Mouse (Mus musculus) CD4-positive helper T cell, adult 2 months (primary cell): ENCODE data around the gene Ahnak.
"Not testable (repeated sequence)": the region's sequence is repeated elsewhere in the genome, so short reads cannot be mapped to it uniquely, and the experiment has no call there.

Experiments
- DNase-seq: peaks from one replicate; pipeline ENCODE4 v3.0.0-alpha.2; 2012; ENCODE audit warnings: low read depth, missing footprints, low spot score

Gene Ahnak

GRCm38 (mm10) chr19:8972491-8972890 is 16.6 kb upstream of the Ahnak start:
- DNase-seq: not testable (repeated sequence)

- DNase-seq: no peak
Measured at GRCm38 (mm10) chr19:8974638-8975037, 14.4 kb upstream of the Ahnak start.

GRCm38 (mm10) chr19:8975491-8975890 is 13.6 kb upstream of the Ahnak start:
- no peak for DNase-seq

GRCm38 (mm10) chr19:8976535-8976934 is 12.5 kb upstream of the Ahnak start:
- peak; percentile 77 for DNase-seq

- peak; percentile 37 for DNase-seq
Measured at GRCm38 (mm10) chr19:8980771-8981170, 8.3 kb upstream of the Ahnak start.

- no peak for DNase-seq
Measured at GRCm38 (mm10) chr19:8981450-8982168, 7.5 kb upstream of the Ahnak start.

- no peak for DNase-seq
Measured at GRCm38 (mm10) chr19:8982303-8983149, 6.6 kb upstream of the Ahnak start.

GRCm38 (mm10) chr19:8983150-8983650 is 5.9 kb upstream of the Ahnak start:
- peak; percentile 33 for DNase-seq

GRCm38 (mm10) chr19:8984255-8984868 is 4.7 kb upstream of the Ahnak start:
- DNase-seq: peak; percentile 99

GRCm38 (mm10) chr19:8985891-8986290 is 3.2 kb upstream of the Ahnak start:
- DNase-seq: no peak

- DNase-seq: no peak
Measured at GRCm38 (mm10) chr19:8987816-8988215, 1.3 kb upstream of the Ahnak start.

- DNase-seq: no peak
Measured at GRCm38 (mm10) chr19:8988346-8989065, 578 bp upstream of the Ahnak start.

GRCm38 (mm10) chr19:8989567-8990431 is 715 bp downstream of the Ahnak start:
- peak; percentile 77 for DNase-seq

GRCm38 (mm10) chr19:8990432-8991102 is 1.5 kb downstream of the Ahnak start:
- peak; percentile 80 for DNase-seq

- DNase-seq: peak; percentile 31
Measured at GRCm38 (mm10) chr19:8991245-8991870, 2.3 kb downstream of the Ahnak start.

- DNase-seq: peak; percentile 29
Measured at GRCm38 (mm10) chr19:8991871-8992735, 3.0 kb downstream of the Ahnak start.

- peak; percentile 81 for DNase-seq
Measured at GRCm38 (mm10) chr19:8992769-8993624, 3.9 kb downstream of the Ahnak start.

GRCm38 (mm10) chr19:8993625-8993912 is 4.5 kb downstream of the Ahnak start:
- DNase-seq: no peak
